Mouse (Mus musculus) forebrain, embryonic 12.5 days (tissue): ENCODE results near the gene Itk. TPM values are rescaled to one million over a fixed set of nuclear protein-coding genes. Genes with fewer than 3 reads are reported as not detected.

ENCODE experiments used
- ATAC-seq: fragments of 200-750 bp; cut with Nextera tagmentation; 2 replicates; pipeline ENCODE4 v1.8.0; 2017; ENCODE audit warnings: moderate TSS enrichment; ENCODE audit not compliant: low FRiP score
- H3K27ac ChIP-seq: fragments of 300-500 bp; sonication (generic); 2 replicates; pipeline ENCODE4 v1.5.1; 2016; ENCODE audit warnings: mild to moderate bottlenecking
- H3K27me3 ChIP-seq: fragments of 300-500 bp; sonication (generic); 2 replicates; pipeline ENCODE4 v1.6.1; 2016; ENCODE audit warnings: mild to moderate bottlenecking
- H3K36me3 ChIP-seq: fragments of 300-500 bp; sonication (generic); replicated peaks from 2 replicates; pipeline ENCODE4 v1.6.1; 2016; ENCODE audit warnings: mild to moderate bottlenecking
- H3K4me1 ChIP-seq: fragments of 300-500 bp; sonication (generic); 2 replicates; pipeline ENCODE4 v1.6.1; 2016
- H3K4me2 ChIP-seq: fragments of 300-500 bp; sonication (generic); 2 replicates; pipeline ENCODE4 v1.6.1; 2016; ENCODE audit warnings: mild to moderate bottlenecking, moderate library complexity
- H3K4me3 ChIP-seq: fragments of 300-500 bp; sonication (generic); replicated peaks from 2 replicates; pipeline ENCODE4 v1.5.1; 2016; ENCODE audit warnings: mild to moderate bottlenecking
- H3K9ac ChIP-seq: fragments of 300-500 bp; sonication (generic); 2 replicates; pipeline ENCODE4 v1.6.1; 2016; ENCODE audit warnings: mild to moderate bottlenecking
- H3K9me3 ChIP-seq: fragments of 300-500 bp; sonication (generic); 2 replicates; pipeline ENCODE4 v1.6.1; 2016
- WGBS: fragments of 180-500 bp; shearing (Covaris S2); methylation state at CpG from one replicate; pipeline ENCODE4 v1.1.7; 2016; 5-methylcytosine and 5-hydroxymethylcytosine counted together
- polyA plus RNA-seq: library from polyadenylated mRNA; unstranded; fragments of >200 nt; fragmentation: Nextera tagmentation; extraction: Ambion mirVana; gene quantifications from 2 replicates; pipeline ENCODE4 v1.2.1, GENCODE M21; 2016

Itk gene
- polyA plus RNA-seq, 1 experiment from 2014 or later, result not detected

- Histone ChIP-seq H3K4me2 (no peak overlapping the region), H3K4me3 (no peak overlapping the region), H3K27me3 (no peaks in the 10 kb centered on the region), H3K9ac (no peak overlapping the region), H3K4me1 (no peaks in the 10 kb centered on the region), H3K36me3 (no peaks in the 10 kb centered on the region), H3K9me3 (no peaks in the 10 kb centered on the region), H3K27ac (no peak overlapping the region)
- 92% methylated on average over 16 of the region's 16 CpGs for WGBS
- no peak for ATAC-seq
These were observed 15.7 kb upstream of the Itk start for GRCm38 (mm10) chr11:46404986-46405385.

GRCm38 (mm10) chr11:46401555-46401954 lies 12.2 kb upstream of the Itk start:
- H3K4me2 ChIP-seq, result no peak overlapping the region
- H3K27me3 ChIP-seq, result no peaks in the 10 kb centered on the region
- no peak overlapping the region for H3K9ac ChIP-seq
- no peak overlapping the region for H3K4me3 ChIP-seq
- no peak for ATAC-seq
- no peaks in the 10 kb centered on the region for H3K9me3 ChIP-seq
- WGBS, result 87% methylated on average over 12 of the region's 12 CpGs
- H3K36me3 ChIP-seq, result no peaks in the 10 kb centered on the region
- 0 out of 2 replicates have a peak, but pooled peaks cover 3% of the 10 kb centered on the region for H3K4me1 ChIP-seq
- H3K27ac ChIP-seq, result no peak overlapping the region

- Histone ChIP-seq H3K9me3 (no peaks in the 10 kb centered on the region), H3K27me3 (no peaks in the 10 kb centered on the region), H3K36me3 (no peaks in the 10 kb centered on the region), H3K9ac (no peak overlapping the region), H3K27ac (no peak overlapping the region), H3K4me1 (0 out of 2 replicates have a peak, but pooled peaks cover 3% of the 10 kb centered on the region), H3K4me3 (no peak overlapping the region), H3K4me2 (no peak overlapping the region)
- WGBS, result 60% methylated on average over 5 of the region's 5 CpGs
- ATAC-seq, result no peak
These were observed 9.6 kb upstream of the Itk start for GRCm38 (mm10) chr11:46398933-46399383.

- Histone ChIP-seq H3K4me2 (no peak overlapping the region), H3K27ac (no peak overlapping the region), H3K27me3 (no peaks in the 10 kb centered on the region), H3K4me1 (0 out of 2 replicates have a peak, but pooled peaks cover 3% of the 10 kb centered on the region), H3K36me3 (no peaks in the 10 kb centered on the region), H3K4me3 (no peak overlapping the region), H3K9ac (no peak overlapping the region), H3K9me3 (no peaks in the 10 kb centered on the region)
- 82% methylated on average over 4 of the region's 4 CpGs for WGBS
- ATAC-seq, result no peak
These were observed 9.2 kb upstream of the Itk start for GRCm38 (mm10) chr11:46398473-46398872.

- no peak overlapping the region for H3K9ac ChIP-seq
- H3K36me3 ChIP-seq, result no peaks in the 10 kb centered on the region
- H3K27me3 ChIP-seq, result no peaks in the 10 kb centered on the region
- no peak overlapping the region for H3K4me3 ChIP-seq
- 0 out of 2 replicates have a peak, but pooled peaks cover 3% of the 10 kb centered on the region for H3K4me1 ChIP-seq
- WGBS, result 68% methylated on average over 2 of the region's 2 CpGs
- ATAC-seq, result no peak
- no peak overlapping the region for H3K27ac ChIP-seq
- no peak overlapping the region for H3K4me2 ChIP-seq
- H3K9me3 ChIP-seq, result no peaks in the 10 kb centered on the region
These were observed 8.6 kb upstream of the Itk start for GRCm38 (mm10) chr11:46397900-46398299.

GRCm38 (mm10) chr11:46396860-46397179 lies 7.5 kb upstream of the Itk start:
- Histone ChIP-seq H3K4me1 (0 out of 2 replicates have a peak, but pooled peaks cover 3% of the 10 kb centered on the region), H3K9ac (no peak overlapping the region), H3K27ac (no peak overlapping the region), H3K4me3 (no peak overlapping the region), H3K9me3 (no peaks in the 10 kb centered on the region), H3K4me2 (no peak overlapping the region), H3K27me3 (no peaks in the 10 kb centered on the region), H3K36me3 (no peaks in the 10 kb centered on the region)
- ATAC-seq, result no peak
- 91% methylated on average over 4 of the region's 4 CpGs for WGBS

- no peak within 1 kb of the TSS for H3K4me2 ChIP-seq
- WGBS, result 79% methylated on average over 13 of the region's 13 CpGs
- H3K27ac ChIP-seq, result no peak within 1 kb of the TSS
- no peak within 1 kb of the TSS for H3K4me3 ChIP-seq
- no peaks in the 10 kb centered on the region for H3K9me3 ChIP-seq
- ATAC-seq, result no peak
- H3K4me1 ChIP-seq, result 0 out of 2 replicates have a peak, but pooled peaks cover 3% of the 10 kb centered on the region
- no peaks in the 10 kb centered on the region for H3K36me3 ChIP-seq
- no peaks in the 10 kb centered on the region for H3K27me3 ChIP-seq
- no peak within 1 kb of the TSS for H3K9ac ChIP-seq
These were observed 7.0 kb upstream of the Itk start, which contains the start of gene Fam71b for GRCm38 (mm10) chr11:46396167-46396859. Gene Fam71b (plus strand): TSS chr11:46396559.

GRCm38 (mm10) chr11:46395698-46396097 lies 6.4 kb upstream of the Itk start:
- H3K4me1 ChIP-seq, result 0 out of 2 replicates have a peak, but pooled peaks cover 3% of the 10 kb centered on the region
- H3K27ac ChIP-seq, result no peak overlapping the region
- no peak for ATAC-seq
- WGBS, result 94% methylated on average over 2 of the region's 2 CpGs
- H3K4me2 ChIP-seq, result no peak overlapping the region
- no peak overlapping the region for H3K9ac ChIP-seq
- H3K27me3 ChIP-seq, result no peaks in the 10 kb centered on the region
- H3K9me3 ChIP-seq, result no peaks in the 10 kb centered on the region
- no peak overlapping the region for H3K4me3 ChIP-seq
- no peaks in the 10 kb centered on the region for H3K36me3 ChIP-seq

GRCm38 (mm10) chr11:46395088-46395487 lies 5.8 kb upstream of the Itk start:
- Histone ChIP-seq H3K27ac (no peak overlapping the region), H3K4me3 (no peak overlapping the region), H3K4me2 (no peak overlapping the region), H3K27me3 (no peaks in the 10 kb centered on the region), H3K9me3 (no peaks in the 10 kb centered on the region), H3K9ac (no peak overlapping the region), H3K4me1 (0 out of 2 replicates have a peak, but pooled peaks cover 3% of the 10 kb centered on the region), H3K36me3 (no peaks in the 10 kb centered on the region)
- no peak for ATAC-seq
- WGBS, result 77% methylated on average over 2 of the region's 2 CpGs

- no peaks in the 10 kb centered on the region for H3K27me3 ChIP-seq
- H3K9me3 ChIP-seq, result no peaks in the 10 kb centered on the region
- WGBS, result 89% methylated on average over 4 of the region's 4 CpGs
- no peak overlapping the region for H3K4me2 ChIP-seq
- no peak overlapping the region for H3K4me3 ChIP-seq
- no peaks in the 10 kb centered on the region for H3K4me1 ChIP-seq
- H3K27ac ChIP-seq, result no peak overlapping the region
- H3K9ac ChIP-seq, result no peak overlapping the region
- H3K36me3 ChIP-seq, result no peaks in the 10 kb centered on the region
- no peak for ATAC-seq
These were observed 4.1 kb upstream of the Itk start for GRCm38 (mm10) chr11:46393413-46393812.

GRCm38 (mm10) chr11:46392890-46393289 lies 3.6 kb upstream of the Itk start:
- Histone ChIP-seq H3K4me2 (no peak overlapping the region), H3K4me1 (no peaks in the 10 kb centered on the region), H3K9me3 (no peaks in the 10 kb centered on the region), H3K27ac (no peak overlapping the region), H3K4me3 (no peak overlapping the region), H3K27me3 (no peaks in the 10 kb centered on the region), H3K9ac (no peak overlapping the region), H3K36me3 (no peaks in the 10 kb centered on the region)
- no peak for ATAC-seq
- 87% methylated on average over 7 of the region's 7 CpGs for WGBS

GRCm38 (mm10) chr11:46390621-46391020 lies 1.3 kb upstream of the Itk start:
- no peak overlapping the region for H3K9ac ChIP-seq
- no peak for ATAC-seq
- no peaks in the 10 kb centered on the region for H3K4me1 ChIP-seq
- no peak overlapping the region for H3K27ac ChIP-seq
- no peaks in the 10 kb centered on the region for H3K36me3 ChIP-seq
- H3K4me2 ChIP-seq, result no peak overlapping the region
- 36% methylated on average over 3 of the region's 3 CpGs for WGBS
- no peaks in the 10 kb centered on the region for H3K9me3 ChIP-seq
- no peak overlapping the region for H3K4me3 ChIP-seq
- no peaks in the 10 kb centered on the region for H3K27me3 ChIP-seq

- Histone ChIP-seq H3K27ac (no peak overlapping the region), H3K9ac (no peak overlapping the region), H3K36me3 (no peaks in the 10 kb centered on the region), H3K27me3 (no peaks in the 10 kb centered on the region), H3K4me3 (no peak overlapping the region), H3K9me3 (no peaks in the 10 kb centered on the region), H3K4me1 (no peaks in the 10 kb centered on the region), H3K4me2 (no peak overlapping the region)
- no peak for ATAC-seq
- WGBS, result 80% methylated on average over 6 of the region's 6 CpGs
These were observed 877 bp downstream of the Itk start for GRCm38 (mm10) chr11:46388438-46388837.
